Comparison of ENCODE assay signal across 8 mouse cellular contexts in the genomic region with DNA sequence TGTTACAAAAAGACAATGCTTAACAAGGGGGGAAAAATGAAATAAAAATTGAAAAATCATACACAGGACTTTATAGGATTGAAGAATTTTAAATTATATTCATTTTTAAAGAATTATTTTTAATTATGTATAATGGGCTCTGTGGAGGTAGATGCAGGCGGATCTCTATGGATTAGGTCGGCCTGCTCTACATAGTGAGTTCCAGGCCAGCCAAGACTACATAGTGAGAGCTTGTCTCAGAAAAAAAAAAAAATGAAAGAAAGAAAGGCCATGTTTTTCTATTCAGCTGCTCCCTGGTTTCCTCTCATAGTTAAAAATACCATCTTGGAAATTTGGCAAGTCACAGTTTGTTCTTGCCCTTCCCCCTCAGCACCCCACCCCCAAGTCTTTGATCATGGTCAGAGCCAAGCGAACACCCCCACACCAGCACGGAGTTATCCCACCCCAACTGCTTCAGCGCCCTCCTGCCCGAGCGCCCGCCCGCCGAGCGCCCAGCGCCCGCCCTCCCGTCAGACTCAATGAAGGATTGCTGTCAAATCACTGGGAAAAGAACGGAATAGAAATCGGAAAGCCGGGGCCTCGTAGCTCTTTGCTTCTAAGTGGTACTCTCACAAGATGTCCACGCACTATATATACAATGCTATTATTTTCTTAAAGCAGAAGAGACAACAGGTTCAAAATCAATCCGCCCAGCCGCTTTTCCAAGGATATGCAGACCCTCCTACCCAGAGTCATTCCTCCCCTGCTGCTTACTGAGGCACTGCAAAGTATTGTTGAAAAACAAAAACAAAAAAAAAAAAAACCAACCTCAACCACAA. TPM values are rescaled to one million over a fixed set of nuclear protein-coding genes. Genes with fewer than 3 reads are reported as not detected.
DNase-seq lines count a peak whose midpoint lies in the region; ATAC-seq and TF ChIP-seq lines count a peak whose summit lies in the region.

No protein-coding gene starts in this region.

- H3K27me3 ChIP-seq in embryonic facial prominence, embryonic 10.5 days (replicated peaks; ENCODE audit: low read depth, poor library complexity, severe bottlenecking): no peaks in the 10 kb centered on the region
- no peaks in the 10 kb centered on the region for H3K27me3 ChIP-seq in kidney, adult 2 months (replicated peaks; ENCODE audit: control insufficient read depth, insufficient read depth, low read length)
- H3K27me3 ChIP-seq in limb, embryonic 14.5 days (ENCODE audit: control insufficient read depth, insufficient read depth, low read length): no peaks in the 10 kb centered on the region
- H3K27me3 ChIP-seq in midbrain, embryonic 15.5 days (replicated peaks): no peaks in the 10 kb centered on the region

- peak; percentile 67 for DNase-seq in adrenal gland, adult 2 months
- DNase-seq in embryonic facial prominence, embryonic 10.5 days (ENCODE audit: low spot score): peak; percentile 61
- DNase-seq in heart, adult 8-10 months (ENCODE audit: low spot score): peak; percentile 63
- peak; percentile 40 for DNase-seq in kidney, adult 2 months
- no peak for DNase-seq in limb, embryonic 14.5 days (ENCODE audit: low spot score)
- no peak for DNase-seq in Muller cell, postnatal 12 days (ENCODE audit: inconsistent ontology term)

- H3K36me3 ChIP-seq in embryonic facial prominence, embryonic 10.5 days (replicated peaks): no peaks in the 10 kb centered on the region
- no peaks in the 10 kb centered on the region for H3K36me3 ChIP-seq in kidney, adult 2 months (ENCODE audit: control insufficient read depth, insufficient read depth, low read length)
- H3K36me3 ChIP-seq in limb, embryonic 14.5 days (ENCODE audit: control insufficient read depth, insufficient read depth, low read length): no peaks in the 10 kb centered on the region
- no peaks in the 10 kb centered on the region for H3K36me3 ChIP-seq in midbrain, embryonic 15.5 days (replicated peaks)

- H3K9ac ChIP-seq in limb, embryonic 14.5 days (ENCODE audit: low read depth, low read length, severe bottlenecking): peak overlapping the region; percentile 42
- H3K9ac ChIP-seq in midbrain, embryonic 15.5 days: 0 out of 2 replicates have a peak overlapping the region, but pooled peaks have one; percentile 14

- WGBS in embryonic facial prominence, embryonic 10.5 days: 6% methylated on average over 21 of the region's 21 CpGs
- WGBS in kidney, adult 2 months: 30% methylated on average over 21 of the region's 21 CpGs
- 11% methylated on average over 21 of the region's 21 CpGs for WGBS in limb, embryonic 14.5 days
- 2% methylated on average over 21 of the region's 21 CpGs for WGBS in midbrain, embryonic 15.5 days

- ATAC-seq in limb, embryonic 14.5 days (ENCODE audit: low FRiP score, low read depth): peak; percentile 50
- 0 out of 2 replicates have a peak, but pooled peaks have one; percentile 59 for ATAC-seq in midbrain, embryonic 15.5 days (replicated peaks)
- ATAC-seq in inflammation-experienced regulatory T-cells, adult 6 months: no peak

- H3K4me1 ChIP-seq in embryonic facial prominence, embryonic 10.5 days: peaks cover 29% of the 10 kb centered on the region
- peaks cover 3% of the 10 kb centered on the region; the same call in 1 of the 2 replicates for H3K4me1 ChIP-seq in kidney, adult 2 months (ENCODE audit: control insufficient read depth, insufficient read depth, low read length)
- peaks cover 9% of the 10 kb centered on the region; the same call in 1 of the 2 replicates for H3K4me1 ChIP-seq in limb, embryonic 14.5 days (ENCODE audit: control insufficient read depth, insufficient read depth, low read length)
- H3K4me1 ChIP-seq in midbrain, embryonic 15.5 days: peaks cover 26% of the 10 kb centered on the region

- H3K9me3 ChIP-seq in embryonic facial prominence, embryonic 10.5 days: peaks cover 5% of the 10 kb centered on the region; the same call in 1 of the 2 replicates
- H3K9me3 ChIP-seq in limb, embryonic 14.5 days (ENCODE audit: control insufficient read depth, low read length): peaks cover 6% of the 10 kb centered on the region
- H3K9me3 ChIP-seq in midbrain, embryonic 15.5 days: no peaks in the 10 kb centered on the region

- peak overlapping the region; percentile 77 for H3K27ac ChIP-seq in embryonic facial prominence, embryonic 10.5 days (replicated peaks)
- no peak overlapping the region for H3K27ac ChIP-seq in kidney, adult 2 months (ENCODE audit: insufficient read depth, low read depth, low read length)
- peak overlapping the region; percentile 35; the same call in 1 of the 2 replicates for H3K27ac ChIP-seq in limb, embryonic 14.5 days (replicated peaks; ENCODE audit: low read depth, low read length)
- H3K27ac ChIP-seq in midbrain, embryonic 15.5 days: peak overlapping the region; percentile 81

- TF ChIP-seq CTCF in kidney, adult 2 months (conservative IDR thresholded peaks at IDR 0.05; ENCODE audit: insufficient read depth, insufficient read length, low read depth, low read length): no peak

- TF ChIP-seq POLR2A in kidney, adult 2 months (IDR thresholded peaks at IDR 0.05; ENCODE audit: low read depth, low read length): no peak
- TF ChIP-seq POLR2A in limb, embryonic 14.5 days (IDR thresholded peaks at IDR 0.05; ENCODE audit: borderline replicate concordance, extremely low read depth, insufficient read depth, insufficient read length): no peak

- H3K4me2 ChIP-seq in limb, embryonic 14.5 days (replicated peaks; ENCODE audit: low read depth, low read length, severe bottlenecking): peak overlapping the region; percentile 46
- H3K4me2 ChIP-seq in midbrain, embryonic 15.5 days: peak overlapping the region; percentile 43

- H3K4me3 ChIP-seq in embryonic facial prominence, embryonic 10.5 days: peak overlapping the region; percentile 50
- H3K4me3 ChIP-seq in kidney, adult 2 months (ENCODE audit: insufficient read depth, low read depth, low read length): no peak overlapping the region; the same call in 1 of the 2 replicates
- peak overlapping the region; percentile 24 for H3K4me3 ChIP-seq in limb, embryonic 14.5 days (replicated peaks; ENCODE audit: low read length)
- peak overlapping the region; percentile 11 for H3K4me3 ChIP-seq in midbrain, embryonic 15.5 days

RNA-seq across cellular contexts. Expression of a gene that starts 18.8 kb away (rescaled TPM):
- total RNA-seq in adrenal gland, adult 2 months (2021): 10 to 100 TPM; 18.2 to 21.7 TPM
- 10.7 and 10.9 TPM in 2 replicates for polyA plus RNA-seq in adrenal gland, adult 2 months (2012; rRNA removed)
- 32.2 and 32.9 TPM in 2 replicates for polyA plus RNA-seq in embryonic facial prominence, embryonic 10.5 days (2016; fragmentation: Nextera tagmentation; extraction: Ambion mirVana)
- total RNA-seq in heart, adult 8-10 months (2022): 1 to 10 TPM; 4.0 to 6.2 (median 4.8) TPM
- polyA plus RNA-seq in kidney, adult 2 months (2012; rRNA removed): 14.6 TPM in 2 replicates
- polyA plus RNA-seq in limb, embryonic 14.5 days (2012; rRNA removed): 10.6 and 10.9 TPM in 2 replicates
- polyA plus RNA-seq in limb, embryonic 14.5 days (2014; fragmentation: Nextera tagmentation; extraction: Ambion mirVana): 20.2 and 24.3 TPM in 2 replicates
- polyA plus RNA-seq in midbrain, embryonic 15.5 days (2015; fragmentation: Nextera tagmentation; extraction: Ambion mirVana): 414 and 450 TPM in 2 replicates
- 10 to 100 TPM; 25.9 to 56.5 (median 44.2) TPM for polyA plus RNA-seq in inflammation-experienced regulatory T-cells, adult 6 months (2017; shearing (Covaris generic))

Comparison
In these comparisons a context has a peak if more than half of its experiments do, and no peak if none do; other contexts are left out.
1. DNase-seq: peak in adrenal gland, adult 2 months (single experiment), embryonic facial prominence, embryonic 10.5 days (single experiment), heart, adult 8-10 months (single experiment) and kidney, adult 2 months (single experiment); none in limb, embryonic 14.5 days (single experiment) and Muller cell, postnatal 12 days (single experiment).